Mouse (Mus musculus) liver, adult (tissue): ENCODE data around the gene Fam227a.

Experiments
- GATA4 ChIP-seq: IDR thresholded peaks from 2 replicates; pipeline ENCODE4 v1.6.1; 2014; ENCODE audit warnings: mild to moderate bottlenecking, low read length; ENCODE audit not compliant: insufficient replicate concordance

Fam227a gene

GRCm38 (mm10) chr15:79661852-79662251 is 3.1 kb upstream of the Fam227a start:
- TF ChIP-seq GATA4 = no peak

DNA sequence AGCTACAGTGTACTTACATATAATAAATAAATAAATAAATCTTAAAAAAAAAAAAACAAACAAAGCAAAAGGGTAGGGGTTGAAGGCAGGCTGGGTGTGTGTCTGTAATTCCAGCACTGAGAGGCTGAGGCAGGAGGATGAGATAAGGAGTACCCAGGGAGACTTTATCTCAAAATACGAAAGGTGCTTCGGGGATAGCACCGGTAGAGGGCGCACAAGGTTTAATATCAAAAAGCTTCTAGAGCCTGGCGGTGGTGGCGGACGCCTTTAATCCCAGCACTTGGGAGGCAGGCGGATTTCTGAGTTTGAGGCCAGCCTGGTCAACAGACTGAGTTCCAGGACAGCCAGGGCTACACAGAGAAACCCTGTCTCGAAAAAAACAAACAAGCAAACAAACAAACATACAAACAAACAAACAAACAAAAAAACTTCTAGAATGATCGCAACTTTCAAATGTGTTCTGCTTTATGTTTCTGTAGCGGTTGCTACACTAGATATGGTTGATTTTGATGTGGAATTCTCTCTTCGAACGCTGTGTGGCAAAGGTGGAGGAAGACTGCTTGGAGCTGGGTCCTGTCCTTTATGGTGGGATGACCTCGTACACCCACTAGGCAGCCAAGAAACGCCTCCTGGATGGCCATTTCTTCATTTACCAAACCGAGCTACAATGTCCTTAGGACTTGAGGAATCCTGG is 772 bp downstream of the Fam227a start:
- no peak; the same call in 1 of the 2 replicates for TF ChIP-seq GATA4

DNA sequence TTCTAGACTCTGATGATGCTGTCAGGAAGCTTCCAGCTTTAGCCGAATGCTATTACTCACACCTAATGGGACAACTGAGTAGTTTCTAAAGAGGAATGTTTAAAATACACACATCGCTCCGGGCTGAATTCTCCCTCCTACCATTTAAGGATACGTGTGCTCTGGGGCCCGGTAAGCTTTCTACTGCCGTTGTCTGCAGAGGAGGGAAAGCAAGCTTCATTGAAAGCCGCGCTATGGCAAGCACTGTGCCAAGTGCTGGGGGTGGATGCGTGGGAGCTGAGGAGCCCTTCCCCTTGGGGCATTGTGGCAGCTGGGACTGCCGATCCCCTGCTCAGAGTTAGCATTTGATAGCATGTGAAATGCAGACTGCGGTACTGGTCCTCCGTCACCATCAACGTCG is 2.3 kb downstream of the Fam227a start:
- TF ChIP-seq GATA4 = no peak

GRCm38 (mm10) chr15:79651481-79651880 is 7.3 kb downstream of the Fam227a start:
- TF ChIP-seq GATA4 = no peak

DNA sequence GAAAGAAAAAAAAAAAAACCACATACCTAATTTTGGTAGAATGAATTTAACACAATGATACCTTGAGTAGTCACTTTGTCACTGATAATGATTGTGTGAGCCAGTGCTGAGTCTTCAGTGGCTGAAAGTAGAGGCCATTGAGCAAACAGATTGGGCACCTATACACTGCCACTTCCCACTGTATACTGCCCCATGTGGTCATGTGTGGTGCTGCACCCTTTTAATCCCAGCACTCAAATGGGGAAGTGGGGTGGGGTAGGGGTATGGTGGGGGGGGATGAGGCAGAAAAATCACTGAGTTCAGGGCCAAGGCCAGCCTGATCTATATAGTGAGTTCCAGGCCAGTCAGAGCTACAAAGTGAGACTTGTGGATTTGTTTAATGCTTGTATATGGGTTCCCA is 8.2 kb downstream of the Fam227a start:
- no peak for TF ChIP-seq GATA4

DNA sequence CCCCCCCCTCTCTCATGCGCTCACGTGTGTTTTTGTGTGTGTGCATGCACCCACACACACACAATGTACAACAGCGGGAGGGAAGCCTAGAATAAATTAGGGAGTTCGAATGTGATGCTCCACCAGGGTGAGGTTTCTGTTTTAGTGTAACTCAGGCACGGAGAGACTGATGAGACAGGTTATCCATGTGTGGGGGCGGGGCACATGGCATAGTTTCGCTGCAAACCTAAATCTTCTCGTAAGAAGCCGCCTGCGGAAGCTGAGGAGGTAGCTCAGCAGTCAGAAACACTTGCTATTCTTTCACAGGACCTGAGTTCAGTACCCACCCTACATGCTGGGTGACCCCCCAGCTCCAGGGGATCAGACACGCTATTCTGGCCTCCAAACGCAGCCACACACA is 10.6 kb downstream of the Fam227a start:
- TF ChIP-seq GATA4 = no peak

- TF ChIP-seq GATA4 = no peak
Observed at GRCm38 (mm10) chr15:79645483-79645882, 13.3 kb downstream of the Fam227a start.

DNA sequence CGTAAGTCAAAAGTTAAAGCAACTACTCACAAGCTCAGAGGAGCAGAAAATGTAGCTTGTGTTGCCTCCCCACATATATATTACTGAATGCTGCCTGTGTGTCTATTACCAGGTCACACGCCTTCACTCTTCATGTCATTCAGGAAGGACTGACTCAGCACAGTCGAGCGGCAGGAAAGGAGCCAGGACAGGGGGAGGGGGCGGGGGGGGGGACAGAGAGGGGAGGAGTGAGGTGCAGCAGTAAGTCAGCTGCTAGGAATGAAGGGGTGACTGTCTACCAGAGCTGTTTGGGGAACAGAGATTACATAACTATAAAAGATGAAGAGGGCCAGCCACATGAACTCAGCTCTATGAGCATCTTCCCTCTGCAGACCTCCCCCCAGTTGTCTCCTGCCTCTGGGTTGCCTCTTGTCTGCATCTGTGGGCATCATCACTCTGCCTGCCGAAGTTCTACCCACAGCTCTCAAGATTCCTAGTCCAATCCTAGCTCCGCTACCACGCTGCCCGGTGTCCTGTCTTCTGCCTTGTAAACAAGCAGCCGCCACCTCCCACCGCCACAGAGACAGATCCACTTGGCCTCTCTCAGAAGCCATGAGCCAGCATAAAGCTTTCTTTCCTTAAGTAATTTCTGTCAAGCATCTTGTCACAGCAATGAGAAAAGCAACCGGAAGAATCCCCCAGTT is 17.5 kb downstream of the Fam227a start:
- no peak for TF ChIP-seq GATA4

- TF ChIP-seq GATA4 = no peak
Observed at GRCm38 (mm10) chr15:79630471-79630870, 28.3 kb downstream of the Fam227a start.

DNA sequence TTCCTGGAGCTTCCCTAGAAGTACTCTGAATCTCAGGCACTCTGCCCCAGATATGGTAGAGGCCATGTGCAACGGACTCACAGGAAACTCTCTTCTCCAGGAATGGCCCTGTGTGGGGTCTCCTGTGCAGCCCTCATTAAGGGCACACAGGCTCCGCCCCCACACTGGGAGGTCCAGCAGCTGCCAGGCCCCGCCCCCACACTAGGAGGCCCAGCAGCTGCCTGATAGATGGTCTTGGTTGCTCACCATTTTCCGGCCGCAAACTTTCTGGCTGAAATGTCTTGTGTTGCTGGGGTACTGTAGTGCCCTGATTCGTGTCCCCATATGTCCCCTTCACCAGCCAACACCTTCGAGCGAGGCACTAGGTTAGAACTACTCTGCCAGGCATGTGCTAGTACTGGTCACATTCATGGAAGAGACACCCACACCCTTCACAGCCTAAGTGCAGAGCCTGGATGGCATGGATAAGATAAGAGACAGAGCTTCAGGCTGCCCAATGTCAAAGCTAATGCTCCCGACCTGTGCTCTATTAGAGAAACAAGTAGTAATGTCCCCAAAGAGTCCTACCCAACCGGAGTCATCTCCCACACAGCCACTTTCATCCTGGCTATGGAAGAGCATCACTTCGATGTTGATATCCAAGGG is 38.9 kb downstream of the Fam227a start:
- no peak for TF ChIP-seq GATA4

DNA sequence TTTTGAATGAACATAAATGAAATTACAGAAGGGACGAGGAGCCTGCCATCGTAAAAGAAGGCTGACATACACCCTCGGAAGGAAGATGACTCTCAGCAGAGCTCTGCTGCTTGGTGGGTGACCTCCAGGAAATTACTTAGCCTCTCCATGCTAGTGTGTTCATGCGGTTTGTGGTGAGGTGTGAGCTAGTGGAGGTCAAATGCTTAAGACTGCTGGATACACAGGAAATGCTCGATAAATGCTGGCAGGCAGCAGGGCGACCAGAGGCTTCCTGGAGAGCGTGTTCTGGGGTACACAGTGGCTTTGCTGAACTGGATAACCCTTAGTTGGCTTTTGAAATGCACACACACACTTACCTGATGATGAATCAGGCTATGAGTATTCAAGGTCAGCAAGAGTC is 40.3 kb downstream of the Fam227a start:
- no peak for TF ChIP-seq GATA4

GRCm38 (mm10) chr15:79617135-79617534 is 41.6 kb downstream of the Fam227a start:
- no peak for TF ChIP-seq GATA4

DNA sequence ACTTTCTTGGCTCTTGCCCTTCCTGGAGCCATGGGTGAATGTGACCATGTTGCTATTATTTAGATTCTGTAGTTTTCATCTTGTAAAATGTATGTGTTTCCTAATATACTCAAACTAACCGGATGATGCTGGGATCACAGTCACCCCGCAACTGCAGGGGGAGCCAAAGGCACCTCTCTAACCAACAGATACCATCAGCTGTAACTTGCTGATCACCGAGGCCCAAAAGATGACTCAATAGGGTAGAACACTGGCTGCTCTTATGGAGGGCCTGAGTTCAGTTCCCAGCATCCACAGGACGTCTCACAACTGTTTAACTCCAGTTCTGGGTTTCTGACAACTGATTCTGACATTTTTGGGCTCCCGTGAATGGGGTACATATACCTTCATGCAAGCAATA is 42.0 kb downstream of the Fam227a start:
- TF ChIP-seq GATA4 = no peak

GRCm38 (mm10) chr15:79615501-79615900 is 43.3 kb downstream of the Fam227a start:
- no peak for TF ChIP-seq GATA4

DNA sequence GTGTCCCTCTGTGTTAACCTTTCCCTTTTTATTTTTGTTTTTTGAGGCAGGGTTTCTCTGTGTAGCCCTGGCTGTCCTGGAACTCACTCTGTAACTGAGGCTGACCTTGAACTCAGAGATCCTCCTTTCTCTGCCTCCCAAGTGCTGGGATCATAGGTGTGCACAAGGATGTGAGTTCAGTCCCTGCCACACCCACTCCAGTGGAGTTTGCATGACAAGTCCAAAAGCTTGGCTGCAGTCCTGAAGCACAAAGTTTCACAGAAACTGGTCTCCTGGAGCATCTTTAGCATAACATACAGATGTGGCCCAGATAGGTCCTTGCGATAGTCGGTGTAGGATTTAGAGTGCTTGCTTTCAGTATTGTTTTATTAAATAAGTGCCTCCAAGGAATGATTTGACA is 49.5 kb downstream of the Fam227a start:
- TF ChIP-seq GATA4 = no peak

DNA sequence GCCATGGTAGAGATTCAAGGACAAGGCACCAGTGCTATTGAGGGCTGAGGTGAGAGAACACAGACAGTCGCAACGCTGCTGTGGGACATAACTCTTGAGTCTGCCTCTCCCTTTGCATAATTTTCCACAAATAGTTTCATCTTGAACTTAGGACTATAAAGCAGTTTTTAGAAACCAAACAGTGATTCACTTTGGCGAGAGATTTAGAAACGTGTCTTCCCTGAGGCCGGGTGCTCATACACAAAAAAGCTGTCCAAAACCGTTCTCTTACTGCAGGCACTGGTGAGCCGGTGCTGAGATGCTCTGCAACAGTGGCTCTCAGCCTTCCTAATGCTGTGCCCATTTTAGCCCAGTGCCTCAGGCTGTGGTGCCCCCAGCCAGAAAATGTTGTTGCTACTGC is 50.5 kb downstream of the Fam227a start:
- TF ChIP-seq GATA4 = no peak

DNA sequence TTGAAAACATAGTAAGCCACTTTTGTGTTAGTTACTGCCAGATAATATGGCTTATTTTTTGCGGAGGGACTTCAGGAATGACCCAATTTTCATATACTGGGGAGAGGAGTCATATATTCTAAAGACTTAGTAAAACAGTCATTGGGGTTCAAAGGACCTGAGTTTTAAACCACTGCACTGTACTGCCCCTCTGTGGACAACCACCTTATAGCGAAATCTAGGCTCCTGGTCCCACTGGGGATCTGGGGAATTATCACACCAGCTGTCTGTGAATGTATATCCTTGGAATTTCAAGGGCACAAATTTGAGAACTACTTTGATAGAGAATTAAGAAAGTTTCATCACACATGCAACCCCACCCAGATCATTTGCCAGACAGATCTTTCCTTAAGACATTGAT is 51.0 kb downstream of the Fam227a start:
- TF ChIP-seq GATA4 = no peak

DNA sequence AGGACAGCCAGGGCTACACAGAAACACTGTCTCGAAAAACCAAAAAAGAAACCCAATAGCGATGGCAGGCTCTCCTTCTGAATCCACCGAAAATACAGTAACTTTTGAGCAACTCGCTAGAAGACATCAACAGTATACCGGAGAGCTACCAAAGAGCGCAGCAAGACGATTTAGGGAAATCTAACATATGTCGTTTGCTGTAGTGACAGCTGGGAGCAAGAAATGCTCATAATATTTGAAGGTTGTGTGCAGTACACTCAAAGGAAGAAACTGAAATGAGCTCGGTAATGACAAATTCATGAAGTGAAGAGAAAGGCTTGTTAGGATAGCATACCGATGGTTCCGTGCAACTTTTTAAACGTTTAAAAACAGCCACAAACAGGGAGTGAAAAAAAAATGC is 52.6 kb downstream of the Fam227a start:
- no peak for TF ChIP-seq GATA4
